Mouse (Mus musculus): Measurements from ENCODE around the gene Sim2. TPM values are rescaled to one million over a fixed set of nuclear protein-coding genes. Genes with fewer than 3 reads are reported as not detected.

Gene Sim2
- polyA plus RNA-seq, 1 experiment from 2014 or later = not detected

- H3K4me2 ChIP-seq (ENCODE audit: low read depth, low read length) = no peak overlapping the region
- no peaks in the 10 kb centered on the region for H3K36me3 ChIP-seq (ENCODE audit: control insufficient read depth, insufficient read depth)
- WGBS (ENCODE audit: insufficient replicate concordance) = 78% methylated on average over 12 of the region's 12 CpGs
- H3K4me3 ChIP-seq (ENCODE audit: low read depth, low read length) = no peak overlapping the region
- H3K27ac ChIP-seq (ENCODE audit: low read length) = no peak overlapping the region
- no peaks in the 10 kb centered on the region for H3K4me1 ChIP-seq (ENCODE audit: control insufficient read depth, low read depth, low read length)
- H3K9ac ChIP-seq (ENCODE audit: low read depth, low read length) = no peak overlapping the region
- ATAC-seq (ENCODE audit: low read depth) = no peak
- no peaks in the 10 kb centered on the region for H3K27me3 ChIP-seq (ENCODE audit: control insufficient read depth, insufficient read depth, low read depth, low read length)
- no peaks in the 10 kb centered on the region for H3K9me3 ChIP-seq (replicated peaks; ENCODE audit: control insufficient read depth, low read length)
Measured at GRCm38 (mm10) chr16:94055176-94055575, 29.6 kb upstream of the Sim2 start.

GRCm38 (mm10) chr16:94055576-94055975, 29.2 kb upstream of the Sim2 start:
- no peak overlapping the region for H3K9ac ChIP-seq (ENCODE audit: low read depth, low read length)
- WGBS (ENCODE audit: insufficient replicate concordance) = 61% methylated on average over 8 of the region's 8 CpGs
- no peak overlapping the region for H3K4me3 ChIP-seq (ENCODE audit: low read depth, low read length)
- no peak for ATAC-seq (ENCODE audit: low read depth)
- H3K27me3 ChIP-seq (ENCODE audit: control insufficient read depth, insufficient read depth, low read depth, low read length) = no peaks in the 10 kb centered on the region
- no peaks in the 10 kb centered on the region for H3K4me1 ChIP-seq (ENCODE audit: control insufficient read depth, low read depth, low read length)
- H3K27ac ChIP-seq (ENCODE audit: low read length) = no peak overlapping the region
- H3K4me2 ChIP-seq (ENCODE audit: low read depth, low read length) = no peak overlapping the region
- H3K9me3 ChIP-seq (replicated peaks; ENCODE audit: control insufficient read depth, low read length) = no peaks in the 10 kb centered on the region
- H3K36me3 ChIP-seq (ENCODE audit: control insufficient read depth, insufficient read depth) = no peaks in the 10 kb centered on the region

GRCm38 (mm10) chr16:94059820-94060219, 24.9 kb upstream of the Sim2 start:
- no peak overlapping the region for H3K9ac ChIP-seq (ENCODE audit: low read depth, low read length)
- H3K27ac ChIP-seq (ENCODE audit: low read length) = no peak overlapping the region
- ATAC-seq (ENCODE audit: low read depth) = no peak
- H3K27me3 ChIP-seq (ENCODE audit: control insufficient read depth, insufficient read depth, low read depth, low read length) = no peaks in the 10 kb centered on the region
- no peaks in the 10 kb centered on the region for H3K36me3 ChIP-seq (ENCODE audit: control insufficient read depth, insufficient read depth)
- H3K4me2 ChIP-seq (ENCODE audit: low read depth, low read length) = no peak overlapping the region
- H3K4me1 ChIP-seq (ENCODE audit: control insufficient read depth, low read depth, low read length) = no peaks in the 10 kb centered on the region
- no peaks in the 10 kb centered on the region for H3K9me3 ChIP-seq (replicated peaks; ENCODE audit: control insufficient read depth, low read length)
- H3K4me3 ChIP-seq (ENCODE audit: low read depth, low read length) = no peak overlapping the region
- 63% methylated on average over 9 of the region's 9 CpGs for WGBS (ENCODE audit: insufficient replicate concordance)

- Histone ChIP-seq H3K36me3 (ENCODE audit: control insufficient read depth, insufficient read depth) (no peaks in the 10 kb centered on the region), H3K27ac (ENCODE audit: low read length) (no peak overlapping the region), H3K4me2 (ENCODE audit: low read depth, low read length) (no peak overlapping the region), H3K4me1 (ENCODE audit: control insufficient read depth, low read depth, low read length) (no peaks in the 10 kb centered on the region), H3K9me3 (replicated peaks; ENCODE audit: control insufficient read depth, low read length) (no peaks in the 10 kb centered on the region; the same call in 1 of the 2 replicates), H3K27me3 (ENCODE audit: control insufficient read depth, insufficient read depth, low read depth, low read length) (no peaks in the 10 kb centered on the region), H3K9ac (ENCODE audit: low read depth, low read length) (no peak overlapping the region), H3K4me3 (ENCODE audit: low read depth, low read length) (no peak overlapping the region)
- ATAC-seq (ENCODE audit: low read depth) = no peak
- WGBS (ENCODE audit: insufficient replicate concordance) = 66% methylated on average over 9 of the region's 9 CpGs
Measured at GRCm38 (mm10) chr16:94064211-94064610, 20.5 kb upstream of the Sim2 start.

- 51% methylated on average over 24 of the region's 24 CpGs for WGBS (ENCODE audit: insufficient replicate concordance)
- Histone ChIP-seq H3K36me3 (ENCODE audit: control insufficient read depth, insufficient read depth) (no peaks in the 10 kb centered on the region), H3K4me1 (ENCODE audit: control insufficient read depth, low read depth, low read length) (no peaks in the 10 kb centered on the region), H3K9me3 (replicated peaks; ENCODE audit: control insufficient read depth, low read length) (no peaks in the 10 kb centered on the region; the same call in 1 of the 2 replicates), H3K9ac (ENCODE audit: low read depth, low read length) (no peak overlapping the region), H3K4me2 (ENCODE audit: low read depth, low read length) (no peak overlapping the region), H3K27ac (ENCODE audit: low read length) (no peak overlapping the region), H3K27me3 (ENCODE audit: control insufficient read depth, insufficient read depth, low read depth, low read length) (no peaks in the 10 kb centered on the region), H3K4me3 (ENCODE audit: low read depth, low read length) (no peak overlapping the region; the same call in 1 of the 2 replicates)
- no peak for ATAC-seq (ENCODE audit: low read depth)
Measured at GRCm38 (mm10) chr16:94065728-94066674, 18.7 kb upstream of the Sim2 start.

- no peak overlapping the region for H3K4me3 ChIP-seq (ENCODE audit: low read depth, low read length)
- no peak overlapping the region for H3K4me2 ChIP-seq (ENCODE audit: low read depth, low read length)
- no peak overlapping the region for H3K9ac ChIP-seq (ENCODE audit: low read depth, low read length)
- 47% methylated on average over 6 of the region's 6 CpGs for WGBS (ENCODE audit: insufficient replicate concordance)
- no peaks in the 10 kb centered on the region for H3K27me3 ChIP-seq (ENCODE audit: control insufficient read depth, insufficient read depth, low read depth, low read length)
- no peak for ATAC-seq (ENCODE audit: low read depth)
- no peaks in the 10 kb centered on the region for H3K36me3 ChIP-seq (ENCODE audit: control insufficient read depth, insufficient read depth)
- no peaks in the 10 kb centered on the region; the same call in 1 of the 2 replicates for H3K9me3 ChIP-seq (replicated peaks; ENCODE audit: control insufficient read depth, low read length)
- H3K4me1 ChIP-seq (ENCODE audit: control insufficient read depth, low read depth, low read length) = no peaks in the 10 kb centered on the region
- no peak overlapping the region for H3K27ac ChIP-seq (ENCODE audit: low read length)
Measured at GRCm38 (mm10) chr16:94066771-94067170, 18.0 kb upstream of the Sim2 start.

GRCm38 (mm10) chr16:94067280-94067679, 17.5 kb upstream of the Sim2 start:
- Histone ChIP-seq H3K4me1 (ENCODE audit: control insufficient read depth, low read depth, low read length) (no peaks in the 10 kb centered on the region), H3K9ac (ENCODE audit: low read depth, low read length) (no peak overlapping the region), H3K4me3 (ENCODE audit: low read depth, low read length) (no peak overlapping the region), H3K4me2 (ENCODE audit: low read depth, low read length) (no peak overlapping the region), H3K27me3 (ENCODE audit: control insufficient read depth, insufficient read depth, low read depth, low read length) (no peaks in the 10 kb centered on the region), H3K9me3 (replicated peaks; ENCODE audit: control insufficient read depth, low read length) (no peaks in the 10 kb centered on the region; the same call in 1 of the 2 replicates), H3K27ac (ENCODE audit: low read length) (no peak overlapping the region), H3K36me3 (ENCODE audit: control insufficient read depth, insufficient read depth) (no peaks in the 10 kb centered on the region)
- no peak for ATAC-seq (ENCODE audit: low read depth)
- 37% methylated on average over 5 of the region's 5 CpGs for WGBS (ENCODE audit: insufficient replicate concordance)

- Histone ChIP-seq H3K4me2 (ENCODE audit: low read depth, low read length) (no peak overlapping the region), H3K4me1 (ENCODE audit: control insufficient read depth, low read depth, low read length) (no peaks in the 10 kb centered on the region), H3K27ac (ENCODE audit: low read length) (no peak overlapping the region), H3K9me3 (replicated peaks; ENCODE audit: control insufficient read depth, low read length) (no peaks in the 10 kb centered on the region; the same call in 1 of the 2 replicates), H3K9ac (ENCODE audit: low read depth, low read length) (no peak overlapping the region), H3K4me3 (ENCODE audit: low read depth, low read length) (no peak overlapping the region), H3K36me3 (ENCODE audit: control insufficient read depth, insufficient read depth) (no peaks in the 10 kb centered on the region), H3K27me3 (ENCODE audit: control insufficient read depth, insufficient read depth, low read depth, low read length) (no peaks in the 10 kb centered on the region)
- ATAC-seq (ENCODE audit: low read depth) = no peak
- WGBS (ENCODE audit: insufficient replicate concordance) = 73% methylated on average over 5 of the region's 5 CpGs
Measured at GRCm38 (mm10) chr16:94069061-94069460, 15.7 kb upstream of the Sim2 start.

- no peak for ATAC-seq (ENCODE audit: low read depth)
- Histone ChIP-seq H3K9me3 (replicated peaks; ENCODE audit: control insufficient read depth, low read length) (no peaks in the 10 kb centered on the region; the same call in 1 of the 2 replicates), H3K9ac (ENCODE audit: low read depth, low read length) (no peak overlapping the region), H3K4me3 (ENCODE audit: low read depth, low read length) (no peak overlapping the region), H3K4me2 (ENCODE audit: low read depth, low read length) (no peak overlapping the region), H3K27me3 (ENCODE audit: control insufficient read depth, insufficient read depth, low read depth, low read length) (peaks cover 5% of the 10 kb centered on the region), H3K36me3 (ENCODE audit: control insufficient read depth, insufficient read depth) (no peaks in the 10 kb centered on the region), H3K27ac (ENCODE audit: low read length) (no peak overlapping the region), H3K4me1 (ENCODE audit: control insufficient read depth, low read depth, low read length) (no peaks in the 10 kb centered on the region)
- WGBS (ENCODE audit: insufficient replicate concordance) = 69% methylated on average over 9 of the region's 9 CpGs
Measured at GRCm38 (mm10) chr16:94070920-94071319, 13.8 kb upstream of the Sim2 start.

Measured in liver, embryonic 16.5 days (tissue).